Mouse (Mus musculus) G1E (cell line): ENCODE measurements around the gene Aig1. TPM values are rescaled to one million over a fixed set of nuclear protein-coding genes. Genes with fewer than 3 reads are reported as not detected.

Source experiments
- ATAC-seq: 2 replicates; pipeline ENCODE4 v1.8.0; 2016; ENCODE audit warnings: mild to moderate bottlenecking; ENCODE audit not compliant: insufficient number of reproducible peaks, poor library complexity, low FRiP score, severe bottlenecking; ENCODE audit errors: extremely low read depth
- DNase-seq: peaks from one replicate; pipeline ENCODE4 v3.0.0; 2012; ENCODE audit warnings: low spot score
- H3K27me3 ChIP-seq: 2 replicates; pipeline ENCODE4 v1.6.1; 2012; ENCODE audit warnings: mild to moderate bottlenecking, low read length, inconsistent platforms; ENCODE audit not compliant: insufficient read depth
- H3K36me3 ChIP-seq: replicated peaks from 2 replicates; pipeline ENCODE3; 2012; ENCODE audit warnings: mild to moderate bottlenecking, inconsistent platforms
- H3K4me1 ChIP-seq: 2 replicates; pipeline ENCODE4 v1.6.1; 2012; ENCODE audit warnings: low read depth, low read length, inconsistent platforms, mixed read lengths; ENCODE audit not compliant: insufficient read depth
- H3K4me3 ChIP-seq: 2 replicates; pipeline ENCODE4 v1.5.1; 2012; ENCODE audit warnings: low read depth, mild to moderate bottlenecking, inconsistent platforms, low read length, moderate library complexity, mixed read lengths
- H3K9me3 ChIP-seq: replicated peaks from 2 replicates; pipeline ENCODE4 v1.6.1; 2012; ENCODE audit warnings: inconsistent platforms
- CTCF ChIP-seq: IDR thresholded peaks from 2 replicates; pipeline ENCODE4 v1.5.1; 2012; ENCODE audit warnings: low read depth, low read length, inconsistent platforms, mixed read lengths
- GATA1 ChIP-seq: IDR thresholded peaks from 2 replicates; pipeline ENCODE4 v1.6.1; 2012; ENCODE audit warnings: borderline replicate concordance, low read length, inconsistent platforms, mixed read lengths
- GATA2 ChIP-seq: IDR thresholded peaks from 2 replicates; pipeline ENCODE4 v1.6.1; 2012; ENCODE audit warnings: low read depth, low read length, inconsistent platforms, borderline replicate concordance
- POLR2AphosphoS5 ChIP-seq: IDR thresholded peaks from 2 replicates; pipeline ENCODE4 v1.6.1; 2012; ENCODE audit warnings: low read depth, low read length, inconsistent platforms; ENCODE audit not compliant: insufficient replicate concordance
- TAL1 ChIP-seq: conservative IDR thresholded peaks from 2 replicates; pipeline ENCODE4 v1.6.1; 2012; ENCODE audit warnings: low read depth, low read length, inconsistent platforms, mixed read lengths
- polyA plus RNA-seq: library from polyadenylated mRNA; stranded (reverse); fragments of >175 nt; gene quantifications from 2 replicates; pipeline ENCODE4 v1.2.3, GENCODE M21; 2012
- total RNA-seq, 2 experiments: library from RNA; stranded (forward) in 1 of 2; stranded (reverse) in 1 of 2; fragments of 200-1000 nt in 1 of 2; fragments of >200 nt in 1 of 2; fragmentation: Nextera tagmentation in 1 of 2; gene quantifications; 2 replicates each; pipeline ENCODE4 v1.2.3; 2014 to 2017

The Aig1 gene
- total and polyA plus RNA-seq, 3 experiments, result 0.27 TPM; not detected in 2

DNA sequence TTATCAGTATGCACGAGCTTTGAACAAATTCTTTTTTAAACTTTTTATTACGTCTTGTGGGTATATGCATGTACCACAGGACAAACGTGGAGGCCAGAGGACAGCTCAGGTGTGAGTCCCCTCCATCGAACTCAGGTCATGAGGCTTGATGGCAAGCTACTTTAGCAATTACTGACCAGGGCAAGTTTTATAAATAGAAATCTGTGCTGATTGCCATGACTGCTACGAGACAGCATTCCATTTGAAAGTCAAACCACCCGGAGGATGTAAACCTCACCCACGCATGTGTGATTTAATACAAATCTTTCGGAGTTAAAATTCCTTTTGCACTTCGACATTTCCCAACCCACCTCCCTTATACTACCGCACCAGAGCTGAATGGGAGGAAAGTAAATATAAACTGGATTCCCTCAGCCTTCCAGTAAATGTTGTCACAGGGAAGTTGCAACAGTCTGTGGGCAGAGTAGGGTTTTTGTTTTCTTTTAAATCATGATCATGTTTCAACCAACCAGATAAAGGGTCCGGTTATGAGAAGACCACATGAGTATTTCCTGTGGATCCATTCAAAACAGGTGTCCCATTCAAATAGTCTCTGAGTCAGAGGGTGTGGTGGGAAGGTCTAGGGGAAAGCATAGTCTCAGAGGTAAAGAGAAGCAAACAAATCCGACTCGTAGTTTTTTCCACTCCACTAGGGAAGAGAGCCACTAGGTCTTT is 699 bp upstream of the Aig1 start:
- Histone ChIP-seq H3K27me3 (peaks cover 3% of the 10 kb centered on the region; the same call in 1 of the 2 replicates), H3K4me1 (no peaks in the 10 kb centered on the region), H3K9me3 (peaks cover 9% of the 10 kb centered on the region), H3K4me3 (no peak overlapping the region), H3K36me3 (no peaks in the 10 kb centered on the region)
- no peak for ATAC-seq
- DNase-seq, result no peak
- TF ChIP-seq POLR2AphosphoS5, result no peak
- no peak for TF ChIP-seq GATA2
- TF ChIP-seq CTCF, result no peak
- no peak for TF ChIP-seq TAL1
- no peak for TF ChIP-seq GATA1

- no peak for ATAC-seq
- Histone ChIP-seq H3K36me3 (no peaks in the 10 kb centered on the region), H3K4me3 (no peak overlapping the region), H3K27me3 (peaks cover 3% of the 10 kb centered on the region; the same call in 1 of the 2 replicates), H3K9me3 (peaks cover 9% of the 10 kb centered on the region), H3K4me1 (no peaks in the 10 kb centered on the region)
- DNase-seq, result no peak
- no peak for TF ChIP-seq TAL1
- no peak for TF ChIP-seq GATA2
- TF ChIP-seq CTCF, result no peak
- TF ChIP-seq GATA1, result no peak
- TF ChIP-seq POLR2AphosphoS5, result no peak
These were observed 2.4 kb downstream of the Aig1 start for GRCm38 (mm10) chr10:13866391-13866790.

GRCm38 (mm10) chr10:13861115-13861909 is 7.5 kb downstream of the Aig1 start:
- H3K9me3 ChIP-seq, result no peaks in the 10 kb centered on the region
- H3K4me1 ChIP-seq, result no peaks in the 10 kb centered on the region
- ATAC-seq (no peak), DNase-seq (no peak)
- TF ChIP-seq POLR2AphosphoS5 (no peak), TAL1 (no peak), GATA1 (no peak), GATA2 (no peak), CTCF (no peak)
- H3K4me3 ChIP-seq, result no peak overlapping the region
- H3K27me3 ChIP-seq, result no peaks in the 10 kb centered on the region
- H3K36me3 ChIP-seq, result no peaks in the 10 kb centered on the region

DNA sequence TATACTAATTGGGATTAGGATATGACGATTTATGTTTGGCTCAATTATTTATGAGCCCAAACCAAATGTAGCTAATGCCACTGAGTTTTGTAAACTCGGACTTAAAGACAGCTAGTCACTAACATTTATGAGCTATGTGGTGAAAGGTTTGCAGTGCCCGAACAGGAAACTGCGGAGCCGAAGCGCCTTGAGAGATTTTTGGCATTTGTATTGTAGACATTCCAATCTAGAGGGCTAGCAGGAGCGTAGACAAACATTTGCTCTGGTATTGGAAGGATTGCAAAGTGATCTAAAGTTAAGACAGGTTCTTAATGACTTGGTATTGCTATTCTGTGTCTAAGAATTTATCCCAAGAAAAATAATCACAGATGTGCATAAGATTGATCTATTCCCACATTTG is 12.3 kb downstream of the Aig1 start:
- no peaks in the 10 kb centered on the region for H3K9me3 ChIP-seq
- ATAC-seq, result no peak

DNA sequence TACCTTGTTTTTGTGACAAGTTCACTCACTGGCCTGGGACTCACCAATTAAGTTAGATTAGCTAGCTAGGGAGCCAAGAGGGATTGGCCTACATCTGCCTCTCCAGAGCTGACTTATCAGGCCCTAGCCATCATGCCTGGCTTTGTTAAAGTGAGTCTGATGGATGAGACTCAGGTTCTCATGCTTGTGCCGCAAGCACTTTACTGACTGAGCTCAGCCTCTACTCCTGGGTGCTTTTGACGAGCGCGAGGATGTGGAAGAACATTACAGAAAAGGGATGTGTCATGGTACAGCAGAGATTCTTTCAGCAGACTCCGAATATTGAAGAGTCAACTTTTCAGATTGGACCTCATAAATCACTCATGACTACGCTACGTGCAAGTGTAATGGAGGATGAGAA is 12.8 kb downstream of the Aig1 start:
- H3K27me3 ChIP-seq, result no peaks in the 10 kb centered on the region
- no peaks in the 10 kb centered on the region for H3K36me3 ChIP-seq
- H3K4me3 ChIP-seq, result no peak overlapping the region
- no peaks in the 10 kb centered on the region for H3K9me3 ChIP-seq
- TF ChIP-seq POLR2AphosphoS5 (no peak), CTCF (no peak), GATA1 (no peak), GATA2 (no peak), TAL1 (no peak)
- DNase-seq (no peak), ATAC-seq (no peak)
- no peaks in the 10 kb centered on the region for H3K4me1 ChIP-seq

More for the DNA sequence above, 12.3 kb downstream of the Aig1 start:
- TF ChIP-seq GATA2 (no peak), CTCF (no peak), TAL1 (no peak), GATA1 (no peak), POLR2AphosphoS5 (no peak)
- Histone ChIP-seq H3K4me1 (no peaks in the 10 kb centered on the region), H3K36me3 (no peaks in the 10 kb centered on the region), H3K27me3 (no peaks in the 10 kb centered on the region), H3K4me3 (no peak overlapping the region)
- DNase-seq, result no peak

- no peak for TF ChIP-seq GATA1
- TF ChIP-seq GATA2, result no peak
- no peaks in the 10 kb centered on the region for H3K4me1 ChIP-seq
- no peak overlapping the region for H3K4me3 ChIP-seq
- DNase-seq (no peak), ATAC-seq (no peak)
- H3K36me3 ChIP-seq, result no peaks in the 10 kb centered on the region
- H3K27me3 ChIP-seq, result no peaks in the 10 kb centered on the region
- no peaks in the 10 kb centered on the region for H3K9me3 ChIP-seq
These were observed 13.7 kb downstream of the Aig1 start for GRCm38 (mm10) chr10:13855111-13855510.

DNA sequence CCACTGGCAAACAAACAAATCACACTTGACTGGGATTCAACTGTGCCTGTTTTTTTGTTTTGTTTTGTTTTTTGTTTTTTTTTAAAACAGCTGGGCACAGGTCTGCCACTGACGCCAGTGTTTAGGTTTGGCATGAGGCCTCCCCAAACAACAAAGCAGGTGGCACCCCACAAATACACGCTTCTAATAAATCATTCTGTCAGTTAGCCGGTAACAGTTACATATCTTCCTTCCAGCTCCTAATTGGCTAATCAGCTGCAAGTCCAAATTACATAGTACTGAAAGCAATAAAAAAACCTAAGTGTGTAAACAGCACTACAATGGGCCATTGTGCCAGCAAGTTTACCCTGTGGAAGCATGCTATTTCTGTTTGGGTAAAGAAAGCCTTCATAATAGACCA is 18.7 kb downstream of the Aig1 start:
- DNase-seq, result no peak
- Histone ChIP-seq H3K4me1 (no peaks in the 10 kb centered on the region), H3K36me3 (no peaks in the 10 kb centered on the region), H3K4me3 (no peak overlapping the region), H3K27me3 (no peaks in the 10 kb centered on the region), H3K9me3 (no peaks in the 10 kb centered on the region)
- ATAC-seq, result no peak
- no peak for TF ChIP-seq GATA2
- no peak for TF ChIP-seq TAL1
- TF ChIP-seq GATA1, result no peak
- no peak for TF ChIP-seq CTCF
- TF ChIP-seq POLR2AphosphoS5, result no peak
